Mouse (Mus musculus) myocyte (in vitro differentiated cells): ENCODE data around the gene Cbs.

ENCODE experiments used
- POLR2A ChIP-seq: IDR thresholded peaks from one replicate; pipeline ENCODE4 v1.6.1; 2011; ENCODE audit warnings: low read depth, mild to moderate bottlenecking, control low read depth, moderate library complexity; ENCODE audit not compliant: insufficient read length
- POLR2AphosphoS2 ChIP-seq: IDR thresholded peaks from one replicate; pipeline ENCODE4 v1.6.1; 2011; ENCODE audit warnings: low read depth, control low read depth; ENCODE audit not compliant: insufficient read length
- TCF12 ChIP-seq: IDR thresholded peaks from one replicate; pipeline ENCODE4 v1.6.1; 2011; ENCODE audit warnings: mild to moderate bottlenecking, control low read depth; ENCODE audit not compliant: poor library complexity, insufficient read depth, severe bottlenecking
- USF1 ChIP-seq: IDR thresholded peaks from one replicate; pipeline ENCODE4 v1.6.1; 2011; ENCODE audit warnings: low read depth, mild to moderate bottlenecking, control low read depth, moderate library complexity

DNA sequence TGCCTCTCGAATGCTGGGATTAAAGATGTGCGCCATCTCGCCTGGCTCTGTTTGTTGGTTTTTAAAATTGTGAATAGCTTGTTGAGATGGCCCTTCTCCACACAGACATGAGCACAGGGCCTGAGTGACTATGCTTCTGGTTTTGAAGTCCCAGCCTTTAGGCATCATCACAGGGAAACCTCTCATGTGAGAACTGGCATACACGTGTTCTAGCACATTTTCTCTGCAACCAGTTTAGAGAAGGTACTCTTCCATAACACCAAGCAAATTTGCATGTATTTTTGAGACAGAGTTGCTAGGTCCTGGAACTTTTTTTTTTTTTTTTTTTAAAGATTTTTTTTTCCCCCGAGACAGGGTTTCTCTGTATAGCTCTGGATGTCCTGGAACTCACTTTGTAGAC is 19.6 kb upstream of the Cbs start:
- TF ChIP-seq POLR2A: no peak
- no peak for TF ChIP-seq USF1
- TF ChIP-seq POLR2AphosphoS2: no peak
- no peak for TF ChIP-seq TCF12
